Mouse (Mus musculus) kidney, embryonic 16.5 days (tissue): ENCODE data around the gene Crebl2. TPM values are rescaled to one million over a fixed set of nuclear protein-coding genes. Genes with fewer than 3 reads are reported as not detected.
A peak's percentile ranks its signal among the peaks of the same experiment; 100 is the strongest.

Experiments
- ATAC-seq: fragments of 200-750 bp; cut with Nextera tagmentation; 2 replicates; pipeline ENCODE4 v1.8.0; 2017; ENCODE audit warnings: moderate TSS enrichment; ENCODE audit not compliant: low FRiP score, low TSS enrichment
- H3K27ac ChIP-seq: fragments of 300-500 bp; sonication (generic); 2 replicates; pipeline ENCODE4 v1.5.1; 2014; ENCODE audit warnings: low read length
- H3K27me3 ChIP-seq: fragments of 300-500 bp; sonication (generic); 2 replicates; pipeline ENCODE4 v1.6.1; 2014; ENCODE audit warnings: low read length, control low read depth, mixed read lengths; ENCODE audit not compliant: insufficient read depth
- H3K36me3 ChIP-seq: fragments of 300-500 bp; sonication (generic); 2 replicates; pipeline ENCODE4 v1.6.1; 2014; ENCODE audit warnings: low read length, control low read depth, mixed read lengths; ENCODE audit not compliant: insufficient read depth
- H3K4me1 ChIP-seq: fragments of 300-500 bp; sonication (generic); 2 replicates; pipeline ENCODE4 v1.6.1; 2014; ENCODE audit warnings: low read length, control low read depth, mixed read lengths; ENCODE audit not compliant: insufficient read depth
- H3K4me2 ChIP-seq: fragments of 300-500 bp; sonication (generic); replicated peaks from 2 replicates; pipeline ENCODE4 v1.6.1; 2014; ENCODE audit warnings: low read depth, low read length
- H3K4me3 ChIP-seq: fragments of 300-500 bp; sonication (generic); 2 replicates; pipeline ENCODE4 v1.5.1; 2014; ENCODE audit warnings: mild to moderate bottlenecking, low read length
- H3K9ac ChIP-seq: fragments of 300-500 bp; sonication (generic); replicated peaks from 2 replicates; pipeline ENCODE4 v1.6.1; 2014; ENCODE audit warnings: low read length
- H3K9me3 ChIP-seq: fragments of 300-500 bp; sonication (generic); 2 replicates; pipeline ENCODE4 v1.6.1; 2016; ENCODE audit warnings: low read length, control low read depth
- WGBS: fragments of 180-500 bp; shearing (Covaris S2); extraction: QIAGEN DNeasy Blood & Tissue Kit; methylation state at CpG from one replicate; pipeline ENCODE4 v1.1.7; 2014; 5-methylcytosine and 5-hydroxymethylcytosine counted together
- polyA plus RNA-seq: library from polyadenylated mRNA; unstranded; fragments of >200 nt; fragmentation: Nextera tagmentation; extraction: Ambion mirVana; gene quantifications from 2 replicates; pipeline ENCODE4 v1.2.1, GENCODE M21; 2015

Gene Crebl2
- polyA plus RNA-seq, 1 experiment from 2014 or later: 2.8 TPM

DNA sequence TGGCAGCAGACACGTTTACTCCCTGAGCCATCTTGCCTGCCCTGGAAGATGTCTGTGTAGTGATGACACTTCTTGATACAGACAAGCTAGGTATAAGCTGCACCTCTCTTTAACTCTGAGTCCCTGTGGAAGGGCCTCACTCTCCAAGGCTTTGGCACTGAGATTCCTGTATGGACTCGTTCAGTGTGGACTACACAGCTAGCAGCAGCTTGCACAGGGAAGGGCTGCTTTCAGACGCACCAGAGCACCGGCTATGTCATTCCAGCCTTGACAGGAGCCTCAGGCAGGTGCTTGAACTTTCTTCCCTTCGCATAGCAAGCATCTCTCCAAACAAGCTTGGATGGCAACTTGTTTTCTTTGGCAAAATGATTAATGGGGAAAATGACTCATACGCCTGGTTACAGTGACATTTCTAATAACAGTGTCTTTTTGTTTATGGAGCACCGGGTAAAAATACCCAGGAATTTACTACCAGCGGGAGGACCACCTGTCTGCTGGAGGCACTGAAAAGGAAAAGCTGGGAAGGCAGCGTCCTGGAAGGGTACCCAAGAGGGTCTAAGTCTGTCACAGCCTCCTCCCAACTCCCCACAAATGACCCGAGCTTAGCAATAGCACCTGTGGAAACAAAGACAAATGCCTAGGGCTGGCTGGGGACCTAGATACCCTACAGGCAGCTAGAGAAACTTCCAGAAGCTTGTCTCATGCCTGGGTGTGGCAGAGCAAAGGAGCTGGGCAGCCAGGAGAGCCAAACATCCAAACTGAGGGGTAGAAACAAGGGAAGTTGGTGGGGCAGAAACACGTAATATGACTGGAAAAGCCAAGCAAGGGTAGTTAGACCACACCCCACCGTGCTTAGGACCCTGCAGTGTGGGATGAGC is 12.7 kb upstream of the Crebl2 start:
- Histone ChIP-seq H3K36me3 (no peaks in the 10 kb centered on the region), H3K27ac (no peak overlapping the region), H3K4me2 (no peak overlapping the region), H3K9ac (no peak overlapping the region; the same call in 1 of the 2 replicates), H3K4me1 (no peaks in the 10 kb centered on the region), H3K9me3 (no peaks in the 10 kb centered on the region), H3K4me3 (no peak overlapping the region), H3K27me3 (no peaks in the 10 kb centered on the region)
- ATAC-seq: no peak
- 34% methylated on average over 12 of the region's 12 CpGs for WGBS

DNA sequence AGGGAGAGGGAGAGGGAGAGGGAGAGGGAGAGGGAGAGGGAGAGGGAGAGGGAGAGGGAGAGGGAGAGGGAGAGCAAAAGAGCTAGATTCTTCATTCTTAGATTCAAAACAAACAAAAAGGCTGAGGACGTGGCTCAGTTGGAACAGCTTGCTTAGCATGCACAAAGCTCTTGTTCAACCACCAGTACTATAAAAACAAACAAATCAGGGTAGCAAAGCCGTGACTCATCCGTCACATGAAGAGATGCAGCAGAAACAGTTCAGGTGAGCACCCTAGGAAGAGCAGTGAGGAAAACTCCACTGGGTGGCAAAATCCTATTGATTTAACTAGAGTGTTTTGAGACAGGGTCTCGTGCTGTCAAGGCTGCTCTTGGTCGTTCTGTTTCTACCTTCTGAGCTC is 10.2 kb upstream of the Crebl2 start:
- no peaks in the 10 kb centered on the region for H3K9me3 ChIP-seq
- H3K27ac ChIP-seq: no peak overlapping the region
- no peaks in the 10 kb centered on the region for H3K4me1 ChIP-seq
- H3K4me3 ChIP-seq: no peak overlapping the region
- ATAC-seq: no peak
- no peaks in the 10 kb centered on the region for H3K27me3 ChIP-seq
- H3K9ac ChIP-seq: no peak overlapping the region
- WGBS: 43% methylated on average over 5 of the region's 5 CpGs
- no peak overlapping the region for H3K4me2 ChIP-seq
- H3K36me3 ChIP-seq: no peaks in the 10 kb centered on the region

- ATAC-seq: no peak
- WGBS: 69% methylated on average over 6 of the region's 6 CpGs
Observed at GRCm38 (mm10) chr6:134820411-134820810, 9.5 kb upstream of the Crebl2 start.

GRCm38 (mm10) chr6:134822844-134823243 is 7.1 kb upstream of the Crebl2 start:
- H3K9me3 ChIP-seq: no peaks in the 10 kb centered on the region
- no peak overlapping the region for H3K4me3 ChIP-seq
- no peak overlapping the region for H3K27ac ChIP-seq
- no peak for ATAC-seq
- H3K27me3 ChIP-seq: no peaks in the 10 kb centered on the region
- H3K4me1 ChIP-seq: no peaks in the 10 kb centered on the region
- no peaks in the 10 kb centered on the region for H3K36me3 ChIP-seq
- no peak overlapping the region for H3K9ac ChIP-seq
- no peak overlapping the region for H3K4me2 ChIP-seq
- WGBS: 69% methylated on average over 10 of the region's 10 CpGs

More at GRCm38 (mm10) chr6:134820411-134820810, 9.5 kb upstream of the Crebl2 start:
- H3K36me3 ChIP-seq: no peaks in the 10 kb centered on the region
- no peaks in the 10 kb centered on the region for H3K27me3 ChIP-seq
- H3K27ac ChIP-seq: no peak overlapping the region
- no peak overlapping the region for H3K4me3 ChIP-seq
- H3K9ac ChIP-seq: no peak overlapping the region
- no peaks in the 10 kb centered on the region for H3K9me3 ChIP-seq
- H3K4me2 ChIP-seq: no peak overlapping the region
- H3K4me1 ChIP-seq: no peaks in the 10 kb centered on the region

DNA sequence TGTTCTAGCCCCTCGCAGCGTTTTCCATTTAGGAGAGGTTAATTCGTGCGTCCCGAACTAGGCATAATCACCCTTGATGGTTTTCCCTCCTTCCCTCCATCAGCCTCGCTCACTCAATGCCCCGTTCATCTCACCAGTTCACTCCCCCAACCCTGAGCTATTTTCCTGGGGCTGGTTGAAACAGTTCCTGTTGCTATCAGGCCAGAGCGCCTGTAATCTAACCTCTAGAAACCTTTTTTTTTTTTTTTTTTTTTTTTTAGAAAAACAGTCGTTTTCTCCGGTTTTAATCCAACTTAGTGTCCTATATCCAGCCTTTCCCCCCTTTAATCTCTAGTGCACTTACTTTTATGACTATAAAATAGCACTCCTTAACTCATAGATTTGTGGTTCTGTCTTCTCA is 822 bp downstream of the Crebl2 start:
- Histone ChIP-seq H3K4me2 (peak overlapping the region; percentile 86), H3K9me3 (no peaks in the 10 kb centered on the region), H3K27me3 (no peaks in the 10 kb centered on the region), H3K4me1 (peaks cover 14% of the 10 kb centered on the region; the same call in 1 of the 2 replicates), H3K9ac (peak overlapping the region; percentile 67), H3K4me3 (peak overlapping the region; percentile 75), H3K36me3 (no peaks in the 10 kb centered on the region), H3K27ac (no peak overlapping the region)
- 3% methylated on average over 10 of the region's 10 CpGs for WGBS
- ATAC-seq: no peak

DNA sequence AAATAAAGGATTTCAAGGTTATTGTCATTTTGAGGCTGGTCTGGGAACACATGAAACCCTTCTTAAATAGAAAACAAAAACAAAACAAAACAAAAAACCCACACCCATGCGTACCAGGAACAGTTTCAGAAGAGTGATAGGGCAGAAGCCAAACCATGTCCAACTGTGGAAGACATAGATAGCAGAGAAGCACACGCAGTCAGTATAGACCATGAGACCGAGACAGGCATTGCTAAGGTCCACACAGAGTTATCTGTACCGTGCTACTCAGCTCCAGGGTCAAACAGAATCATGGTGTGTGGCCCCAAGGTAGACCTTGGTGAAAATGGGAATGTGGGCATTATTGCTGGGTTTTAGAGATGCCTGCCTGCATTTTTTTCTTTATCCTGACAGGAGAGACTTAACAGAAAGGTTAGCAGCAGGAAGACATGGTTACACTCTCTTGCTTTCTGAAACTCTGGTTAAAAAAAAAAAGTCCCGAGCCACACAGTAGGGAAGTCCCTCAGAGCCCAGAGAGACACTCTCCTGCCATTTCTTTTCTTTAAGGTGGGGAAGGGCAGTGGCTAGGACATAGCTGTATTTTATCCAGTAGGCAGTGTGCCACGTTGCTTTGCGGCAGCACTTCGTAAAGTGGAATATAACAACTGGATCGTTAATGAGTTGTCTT is 4.8 kb downstream of the Crebl2 start:
- no peak overlapping the region for H3K4me2 ChIP-seq
- no peak overlapping the region for H3K27ac ChIP-seq
- H3K4me3 ChIP-seq: no peak overlapping the region
- H3K9me3 ChIP-seq: no peaks in the 10 kb centered on the region
- no peak for ATAC-seq
- no peaks in the 10 kb centered on the region for H3K36me3 ChIP-seq
- H3K27me3 ChIP-seq: no peaks in the 10 kb centered on the region
- WGBS: 82% methylated on average over 9 of the region's 9 CpGs
- peaks cover 6% of the 10 kb centered on the region; the same call in 1 of the 2 replicates for H3K4me1 ChIP-seq
- H3K9ac ChIP-seq: no peak overlapping the region

- H3K4me3 ChIP-seq: no peak overlapping the region
- no peak for ATAC-seq
- H3K27ac ChIP-seq: no peak overlapping the region
- no peak overlapping the region for H3K9ac ChIP-seq
- 90% methylated on average over 4 of the region's 4 CpGs for WGBS
- H3K4me2 ChIP-seq: no peak overlapping the region
- no peaks in the 10 kb centered on the region for H3K4me1 ChIP-seq
- no peaks in the 10 kb centered on the region for H3K36me3 ChIP-seq
- H3K9me3 ChIP-seq: no peaks in the 10 kb centered on the region
- H3K27me3 ChIP-seq: no peaks in the 10 kb centered on the region
Observed at GRCm38 (mm10) chr6:134838111-134838510, 8.2 kb downstream of the Crebl2 start.

- WGBS: 71% methylated on average over 2 of the region's 2 CpGs
- H3K4me2 ChIP-seq: no peak overlapping the region
- no peaks in the 10 kb centered on the region for H3K4me1 ChIP-seq
- no peaks in the 10 kb centered on the region for H3K36me3 ChIP-seq
- H3K4me3 ChIP-seq: no peak overlapping the region
- no peak for ATAC-seq
- H3K27me3 ChIP-seq: no peaks in the 10 kb centered on the region
- H3K9ac ChIP-seq: no peak overlapping the region
- H3K27ac ChIP-seq: no peak overlapping the region
- no peaks in the 10 kb centered on the region for H3K9me3 ChIP-seq
Observed at GRCm38 (mm10) chr6:134840346-134840745, 10.4 kb downstream of the Crebl2 start.

GRCm38 (mm10) chr6:134845726-134846125 is 15.8 kb downstream of the Crebl2 start:
- WGBS: 71% methylated on average over 4 of the region's 4 CpGs
- H3K4me1 ChIP-seq: no peaks in the 10 kb centered on the region

DNA sequence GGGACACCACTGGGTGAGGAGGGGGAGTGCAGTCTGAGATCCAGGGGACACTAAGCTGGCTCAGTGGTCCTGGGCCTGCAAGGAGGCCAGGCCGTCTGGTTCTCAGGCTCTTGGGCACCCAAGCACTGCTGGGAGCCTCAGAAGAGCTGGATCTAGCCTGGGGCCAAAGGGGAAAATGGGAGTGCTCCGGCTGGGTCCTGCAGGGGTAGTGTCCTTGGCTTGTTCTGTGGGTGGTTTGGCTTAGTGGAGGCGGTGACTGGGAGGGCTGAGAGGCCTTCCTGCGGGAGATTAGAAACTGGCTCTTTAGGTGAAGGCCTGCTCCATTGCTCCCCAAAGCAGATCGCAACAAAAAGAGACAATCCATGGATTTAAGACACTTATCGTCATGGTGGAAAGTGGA is 16.4 kb downstream of the Crebl2 start:
- no peak for ATAC-seq
- Histone ChIP-seq H3K27ac (no peak overlapping the region), H3K4me1 (no peaks in the 10 kb centered on the region), H3K4me2 (no peak overlapping the region), H3K36me3 (no peaks in the 10 kb centered on the region), H3K4me3 (no peak overlapping the region), H3K9ac (no peak overlapping the region), H3K9me3 (no peaks in the 10 kb centered on the region), H3K27me3 (no peaks in the 10 kb centered on the region)
- WGBS: 80% methylated on average over 6 of the region's 6 CpGs

More at GRCm38 (mm10) chr6:134845726-134846125, 15.8 kb downstream of the Crebl2 start:
- ATAC-seq: no peak
- no peaks in the 10 kb centered on the region for H3K36me3 ChIP-seq
- no peak overlapping the region for H3K9ac ChIP-seq
- no peak overlapping the region for H3K4me3 ChIP-seq
- H3K4me2 ChIP-seq: no peak overlapping the region
- no peak overlapping the region for H3K27ac ChIP-seq
- no peaks in the 10 kb centered on the region for H3K9me3 ChIP-seq
- no peaks in the 10 kb centered on the region for H3K27me3 ChIP-seq
